Mouse (Mus musculus): Measurements from ENCODE around the gene Tubb3. TPM values are rescaled to one million over a fixed set of nuclear protein-coding genes. Genes with fewer than 3 reads are reported as not detected.
"Not testable (repeated sequence)": the region's sequence is repeated elsewhere in the genome, so short reads cannot be mapped to it uniquely, and the experiment has no call there.

The Tubb3 gene
- polyA plus RNA-seq, 1 experiment, result 668 TPM

DNA sequence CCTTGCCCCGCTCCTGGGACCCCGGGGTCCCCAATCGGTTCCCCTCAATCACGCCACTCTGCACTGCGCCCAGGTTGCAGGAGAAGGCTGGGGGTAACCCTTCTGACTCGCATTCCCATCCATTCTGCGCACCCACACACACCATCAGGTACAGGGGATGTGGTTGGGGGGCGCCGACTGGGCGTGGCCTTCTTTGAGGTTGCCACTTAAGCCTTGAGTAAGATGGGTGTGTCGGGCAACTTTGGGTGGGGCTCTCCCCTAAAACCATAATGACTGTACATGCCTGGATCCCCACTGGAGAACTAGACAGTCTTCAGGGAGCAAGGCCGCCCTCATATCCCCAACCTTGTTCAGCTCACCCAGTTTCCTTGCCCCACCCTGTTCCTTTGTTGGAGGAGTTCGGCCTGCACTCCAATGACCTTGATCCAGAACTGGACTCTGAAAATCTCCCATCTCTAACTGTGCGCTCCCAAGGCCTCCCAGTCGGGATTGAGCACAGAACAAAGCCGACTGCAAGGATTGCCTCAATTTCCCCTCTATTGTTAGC, 630 bp downstream of the Tubb3 start:
- no peak for DNase-seq (ENCODE audit: extremely low spot score in 1 of 2, low spot score in 1 of 2)

DNA sequence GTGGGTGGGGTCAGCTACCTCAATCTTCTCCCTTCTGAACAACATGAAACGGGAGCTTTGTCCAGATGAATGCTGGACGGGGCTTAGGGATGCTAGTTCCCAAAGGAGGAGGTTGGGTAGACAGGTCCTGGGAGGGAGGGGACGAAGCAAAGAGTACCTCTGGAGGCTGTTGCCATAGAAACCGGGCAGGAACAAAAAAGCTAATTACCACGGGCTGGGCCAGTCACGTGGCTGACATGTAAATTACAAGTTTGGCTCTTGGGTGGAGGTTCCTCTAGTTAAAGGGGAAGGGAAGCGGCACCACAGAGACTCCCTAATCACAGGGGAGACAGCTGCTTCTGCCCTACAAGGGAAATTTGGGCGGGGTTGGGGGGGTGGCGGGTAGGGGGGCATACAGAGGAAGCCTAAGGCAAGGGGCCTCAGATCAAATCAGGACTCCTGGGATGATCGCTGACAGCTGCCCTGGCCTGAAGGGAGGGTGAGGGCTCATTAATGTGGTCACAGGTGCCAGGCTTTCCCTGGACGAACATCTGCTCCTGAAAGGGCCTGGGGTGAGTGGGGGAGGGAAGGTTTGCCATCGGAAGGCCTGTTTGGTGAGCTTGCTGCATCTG, 1.4 kb downstream of the Tubb3 start:
- DNase-seq (ENCODE audit: extremely low spot score in 1 of 2, low spot score in 1 of 2), result peak; percentile 86 to 90

DNA sequence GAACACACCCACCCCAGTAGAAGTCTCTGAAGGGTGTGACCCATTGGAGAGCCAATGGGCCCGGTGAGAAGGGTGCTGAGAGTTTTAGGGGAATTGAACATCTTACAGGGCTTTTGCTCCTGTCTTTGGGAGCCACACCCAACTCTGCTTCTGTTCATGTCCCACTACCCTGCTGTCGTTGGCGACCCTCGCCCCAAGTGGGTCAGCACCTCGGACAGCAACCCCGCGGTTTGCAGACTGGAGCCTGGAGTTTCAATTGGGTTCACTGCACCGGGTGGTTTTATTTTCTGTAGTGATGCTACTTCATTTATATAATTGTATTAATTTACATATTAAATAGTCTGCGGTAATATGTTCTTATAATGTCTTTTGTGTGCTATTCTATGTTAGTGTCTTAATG, 3.0 kb downstream of the Tubb3 start:
- DNase-seq (ENCODE audit: extremely low spot score in 1 of 2, low spot score in 1 of 2), result no peak

DNA sequence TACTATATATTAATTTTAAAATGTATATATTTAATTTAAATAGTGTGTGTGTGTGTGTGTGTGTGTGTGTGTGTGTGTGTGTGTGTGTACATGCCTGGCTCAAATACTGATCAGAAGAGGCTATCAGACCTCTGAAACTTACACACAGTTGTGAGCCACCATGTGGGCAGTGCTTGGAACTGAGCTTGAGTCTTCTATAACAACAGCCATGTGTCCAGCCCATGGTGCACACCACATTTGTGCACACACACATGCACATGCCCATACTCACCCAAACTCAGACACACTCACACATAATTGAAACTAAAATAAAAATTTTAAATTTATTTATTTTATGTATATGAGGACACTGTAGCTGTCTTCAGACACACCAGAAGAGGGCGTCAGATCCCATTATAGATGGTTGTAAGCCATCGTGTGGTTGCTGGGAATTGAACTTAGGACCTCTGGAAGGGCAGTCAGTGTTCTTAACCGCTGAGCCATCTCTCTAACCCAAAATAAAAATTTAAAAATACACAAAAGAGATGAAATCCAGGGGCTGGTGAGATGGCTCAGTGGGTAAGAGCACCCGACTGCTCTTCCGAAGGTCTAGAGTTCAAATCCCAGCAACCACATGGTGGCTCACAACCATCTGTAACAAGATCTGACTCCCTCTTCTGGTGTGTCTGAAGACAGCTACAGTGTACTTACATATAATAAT, 3.9 kb downstream of the Tubb3 start:
- DNase-seq (ENCODE audit: extremely low spot score in 1 of 2, low spot score in 1 of 2), result not testable (repeated sequence)

DNA sequence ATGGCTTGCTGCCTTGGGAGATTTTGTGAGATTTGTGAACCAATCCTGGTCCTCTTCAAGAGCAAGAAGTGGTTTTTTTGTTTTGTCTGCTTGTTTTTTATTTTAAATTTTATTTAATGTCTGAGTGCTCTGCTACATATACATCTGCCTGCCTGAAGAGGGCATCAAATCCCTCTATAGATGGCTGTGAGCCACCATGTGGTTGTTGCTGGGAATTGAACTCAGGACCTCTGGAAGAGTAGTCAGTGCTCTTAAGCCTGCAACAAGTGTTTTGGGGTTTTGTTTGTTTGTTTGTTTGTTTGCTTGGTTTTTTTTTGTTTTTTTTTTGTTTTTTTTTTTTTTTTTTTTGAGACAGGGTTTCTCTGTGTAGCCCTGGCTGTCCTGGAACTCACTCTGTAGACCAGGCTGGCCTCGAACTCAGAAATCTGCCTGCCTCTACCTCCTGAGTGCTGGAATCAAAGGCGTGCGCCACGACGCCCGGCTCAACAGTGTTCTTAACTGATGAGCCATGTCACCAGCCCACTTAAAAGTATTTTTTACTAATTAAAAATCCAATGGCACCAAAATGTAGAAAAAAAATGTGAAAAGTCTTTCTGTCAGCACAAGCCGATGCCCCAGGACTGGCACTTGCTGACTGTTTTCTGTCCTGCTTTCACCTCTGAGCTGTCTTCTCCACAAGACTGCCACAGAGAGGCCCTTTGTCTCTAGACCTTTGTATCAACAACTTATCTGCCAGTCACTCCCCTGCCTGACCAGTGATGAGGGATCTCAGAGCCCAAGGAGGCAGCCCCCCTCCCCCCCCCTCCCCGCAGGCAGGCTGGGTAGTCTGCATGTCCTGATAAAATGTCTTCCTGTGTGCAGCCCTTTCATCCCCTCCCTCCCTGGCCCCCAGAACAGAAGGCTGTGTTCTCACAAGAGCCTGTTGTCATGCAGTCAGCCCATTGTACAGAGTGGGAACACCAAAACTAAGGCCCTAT, 5.0 kb downstream of the Tubb3 start:
- DNase-seq (ENCODE audit: extremely low spot score in 1 of 2, low spot score in 1 of 2), result no peak

DNA sequence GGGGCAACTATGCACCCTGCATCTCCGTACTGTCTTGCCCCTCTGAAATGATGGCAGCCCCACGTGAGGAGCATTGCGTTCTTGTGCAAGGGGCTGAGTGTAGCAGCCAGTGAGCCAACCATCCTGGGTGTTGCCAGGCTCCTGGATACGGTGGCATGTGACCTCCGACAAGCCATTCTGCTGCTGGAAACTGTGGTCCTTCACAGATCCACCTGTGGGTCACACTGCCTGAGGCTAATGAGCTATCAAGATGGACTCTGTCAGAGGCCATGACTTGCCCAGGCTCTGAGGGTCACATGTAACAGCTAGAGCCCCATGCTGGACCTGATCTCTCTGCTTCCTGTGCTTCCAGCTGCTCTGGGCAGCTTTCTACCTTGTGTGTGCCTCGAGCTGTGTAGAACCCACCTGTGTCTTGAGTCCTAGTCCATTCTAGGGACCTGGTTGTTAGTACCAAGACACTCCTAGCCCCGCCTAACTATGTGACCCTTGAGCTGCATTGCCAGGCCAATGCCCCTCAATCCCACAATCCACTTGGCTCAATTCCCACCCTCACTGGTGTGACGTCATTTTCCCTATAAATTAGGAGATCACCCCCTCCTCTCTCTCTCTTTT, 5.8 kb downstream of the Tubb3 start:
- no peak for DNase-seq (ENCODE audit: extremely low spot score in 1 of 2, low spot score in 1 of 2)

DNA sequence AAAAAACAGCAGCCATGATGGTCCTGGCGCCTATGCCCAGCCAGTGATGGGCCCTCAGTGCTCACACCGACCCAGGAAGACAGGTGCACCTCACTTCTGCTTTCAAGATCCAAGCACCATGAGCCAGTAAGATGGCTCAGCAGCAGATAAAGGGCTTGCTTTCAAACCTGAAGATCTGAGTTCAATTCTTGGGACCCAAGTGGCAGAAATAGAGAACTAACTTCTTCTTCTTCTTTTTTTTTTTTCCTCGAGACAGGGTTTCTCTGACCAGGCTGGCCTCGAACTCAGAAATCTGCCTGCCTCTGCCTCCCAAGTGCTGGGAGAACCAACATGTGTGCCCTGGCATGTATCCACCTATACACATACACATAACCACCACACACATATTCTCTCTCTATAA, 8.5 kb downstream of the Tubb3 start:
- no peak for DNase-seq (ENCODE audit: extremely low spot score in 1 of 2, low spot score in 1 of 2)

DNA sequence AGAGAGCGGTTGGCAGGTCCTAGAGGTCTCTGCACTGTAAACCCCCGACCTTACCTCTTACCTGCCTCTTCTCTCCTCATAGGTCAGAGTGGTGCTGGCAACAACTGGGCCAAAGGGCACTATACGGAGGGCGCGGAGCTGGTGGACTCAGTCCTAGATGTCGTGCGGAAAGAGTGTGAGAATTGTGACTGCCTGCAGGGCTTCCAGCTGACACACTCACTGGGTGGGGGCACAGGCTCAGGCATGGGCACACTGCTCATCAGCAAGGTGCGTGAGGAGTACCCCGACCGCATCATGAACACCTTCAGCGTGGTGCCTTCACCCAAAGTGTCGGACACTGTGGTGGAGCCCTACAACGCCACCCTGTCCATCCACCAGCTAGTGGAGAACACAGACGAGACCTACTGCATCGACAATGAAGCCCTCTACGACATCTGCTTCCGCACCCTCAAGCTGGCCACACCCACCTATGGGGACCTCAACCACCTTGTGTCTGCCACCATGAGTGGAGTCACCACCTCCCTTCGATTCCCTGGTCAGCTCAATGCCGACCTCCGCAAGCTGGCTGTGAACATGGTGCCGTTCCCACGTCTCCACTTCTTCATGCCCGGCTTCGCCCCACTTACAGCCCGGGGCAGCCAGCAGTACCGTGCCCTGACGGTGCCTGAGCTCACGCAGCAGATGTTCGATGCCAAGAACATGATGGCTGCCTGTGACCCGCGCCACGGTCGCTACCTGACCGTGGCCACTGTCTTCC, 9.5 kb downstream of the Tubb3 start:
- no peak for DNase-seq (ENCODE audit: extremely low spot score in 1 of 2, low spot score in 1 of 2)

DNA sequence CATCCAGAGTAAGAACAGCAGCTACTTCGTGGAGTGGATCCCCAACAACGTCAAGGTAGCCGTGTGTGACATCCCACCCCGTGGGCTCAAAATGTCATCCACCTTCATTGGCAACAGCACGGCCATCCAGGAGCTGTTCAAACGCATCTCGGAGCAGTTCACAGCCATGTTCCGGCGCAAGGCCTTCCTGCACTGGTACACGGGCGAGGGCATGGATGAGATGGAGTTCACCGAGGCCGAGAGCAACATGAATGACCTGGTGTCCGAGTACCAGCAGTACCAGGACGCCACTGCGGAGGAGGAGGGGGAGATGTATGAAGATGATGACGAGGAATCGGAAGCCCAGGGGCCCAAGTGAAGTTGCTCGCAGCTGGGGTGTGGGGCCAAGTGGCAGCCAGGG, 10.1 kb downstream of the Tubb3 start:
- no peak for DNase-seq (ENCODE audit: extremely low spot score in 1 of 2, low spot score in 1 of 2)

DNA sequence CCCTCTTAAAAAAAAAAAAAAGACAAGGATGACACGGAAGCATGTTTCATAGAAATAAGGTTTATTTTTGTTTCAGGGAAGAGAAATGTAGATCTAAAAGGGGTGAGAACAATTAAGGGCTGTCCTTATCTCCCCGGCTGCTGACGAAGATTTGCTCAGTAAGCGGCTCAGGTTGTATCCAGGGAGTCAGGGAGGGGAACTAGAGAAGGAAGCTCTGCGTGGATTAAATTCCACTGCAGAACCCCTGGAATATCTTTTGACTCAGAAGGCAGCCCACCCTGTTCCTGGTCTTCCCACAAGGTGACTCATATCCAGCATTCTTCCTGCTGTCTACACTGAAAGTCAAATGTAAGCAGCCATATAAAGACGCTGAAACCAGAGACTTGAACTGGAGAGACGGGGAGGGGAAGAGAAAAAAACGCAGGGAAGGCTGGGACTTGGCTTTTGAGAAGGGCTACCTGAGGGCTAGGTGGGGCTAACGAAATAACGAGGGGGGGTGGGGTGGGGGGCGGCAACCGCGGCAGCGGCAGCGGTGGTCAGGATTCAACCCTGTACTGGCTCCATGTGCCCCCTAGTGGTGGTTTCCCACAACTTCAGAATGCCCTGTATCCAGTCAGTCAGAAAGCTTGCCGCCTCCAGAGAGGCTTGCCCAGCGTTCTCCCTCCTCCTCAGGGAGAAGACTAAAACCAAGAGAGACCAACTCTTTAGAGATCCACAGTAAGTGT, 11.0 kb downstream of the Tubb3 start:
- DNase-seq (ENCODE audit: extremely low spot score in 1 of 2, low spot score in 1 of 2), result peak; percentile 74 to 92

DNA sequence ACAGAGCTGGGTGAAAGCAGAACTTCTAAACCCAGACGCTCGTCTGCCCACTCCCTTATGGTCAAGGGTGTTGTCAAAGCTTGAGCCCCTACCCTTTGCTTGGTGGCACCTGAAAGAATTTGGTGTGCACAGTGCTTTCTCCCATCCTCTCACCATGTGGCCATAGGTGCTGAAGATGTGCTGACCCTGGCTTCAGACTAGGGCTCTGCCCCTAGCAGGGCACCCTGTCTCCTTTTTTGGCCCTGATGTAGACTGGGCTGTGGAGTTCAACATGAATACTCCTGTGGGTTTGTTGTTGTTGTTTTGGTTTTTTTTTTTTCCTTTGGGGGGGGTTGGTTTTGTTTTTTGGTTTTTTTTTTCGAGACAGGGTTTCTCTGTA, 11.5 kb downstream of the Tubb3 start:
- DNase-seq (ENCODE audit: extremely low spot score in 1 of 2, low spot score in 1 of 2), result no peak

DNA sequence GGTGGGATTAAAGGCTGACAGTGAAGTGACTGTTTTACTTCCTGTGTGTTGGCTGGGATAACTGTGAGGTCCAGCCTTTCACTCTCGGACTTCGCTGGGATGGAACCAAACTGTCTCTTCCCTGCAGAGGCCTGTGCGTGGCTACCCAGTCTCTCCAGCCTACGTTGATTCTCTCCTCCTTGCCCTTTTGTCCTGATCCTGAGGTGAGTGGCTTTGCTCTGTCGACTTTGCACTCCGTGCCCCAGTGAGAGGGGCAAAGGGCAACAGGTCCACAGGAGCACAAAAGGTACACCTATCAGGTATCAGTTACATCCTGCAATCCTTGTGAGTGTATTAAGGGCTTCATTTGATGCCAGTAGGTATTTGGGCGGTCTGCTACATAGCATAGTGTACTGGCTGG, 12.2 kb downstream of the Tubb3 start, which contains the start of gene Def8:
Gene Def8 (plus strand): TSS at position 87 of the 400 bp plus-strand sequence.
- DNase-seq (ENCODE audit: extremely low spot score in 1 of 2, low spot score in 1 of 2), result no peak

DNA sequence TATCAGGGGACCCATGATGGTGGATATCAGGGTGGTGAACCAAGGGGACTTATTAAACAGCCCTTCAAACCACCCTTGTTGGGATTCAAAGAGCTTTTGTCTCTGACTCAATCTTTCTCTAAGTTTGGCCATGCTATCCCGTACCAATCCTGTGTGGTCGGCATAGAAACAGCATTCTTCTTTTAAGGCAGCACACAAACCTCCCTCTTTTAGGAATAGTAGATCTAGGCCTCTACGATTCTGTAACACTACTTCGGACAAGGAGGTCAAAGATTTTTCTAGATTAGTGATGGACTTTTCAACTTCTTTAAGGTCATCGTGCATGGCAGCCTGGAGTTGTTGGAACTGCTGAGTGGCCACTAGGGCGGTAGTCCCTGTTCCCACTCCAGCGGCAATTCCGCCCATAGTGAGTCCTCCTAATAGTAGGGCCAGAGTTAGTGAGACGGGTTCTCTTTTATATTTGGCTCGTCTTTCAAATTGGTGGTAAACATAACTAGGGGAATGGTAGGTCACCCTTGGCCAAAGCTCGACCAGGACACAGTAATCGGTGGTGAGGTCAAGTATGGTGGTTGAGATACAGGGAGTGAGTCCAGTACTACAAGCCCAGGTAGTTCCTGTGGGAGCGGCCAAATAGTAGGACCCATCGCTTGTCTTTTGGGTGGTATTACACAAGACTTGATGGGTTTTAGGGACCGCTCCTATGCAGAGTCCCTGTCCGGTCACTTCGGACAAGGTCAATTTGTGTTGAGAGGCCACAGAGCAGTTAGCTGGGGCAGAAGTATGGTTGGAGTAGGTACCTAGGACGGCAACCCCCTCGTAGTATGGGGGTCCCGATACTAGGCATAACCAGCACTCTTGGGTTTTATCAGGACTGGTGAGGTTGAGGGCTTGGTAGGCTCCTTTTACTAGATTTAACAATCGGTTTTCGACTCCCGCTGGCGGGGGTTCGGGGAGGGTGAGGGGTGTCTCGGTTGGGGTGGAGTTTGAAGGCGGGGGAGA, 15.6 kb downstream of the Tubb3 start:
- DNase-seq (ENCODE audit: extremely low spot score in 1 of 2, low spot score in 1 of 2), result no peak

DNA sequence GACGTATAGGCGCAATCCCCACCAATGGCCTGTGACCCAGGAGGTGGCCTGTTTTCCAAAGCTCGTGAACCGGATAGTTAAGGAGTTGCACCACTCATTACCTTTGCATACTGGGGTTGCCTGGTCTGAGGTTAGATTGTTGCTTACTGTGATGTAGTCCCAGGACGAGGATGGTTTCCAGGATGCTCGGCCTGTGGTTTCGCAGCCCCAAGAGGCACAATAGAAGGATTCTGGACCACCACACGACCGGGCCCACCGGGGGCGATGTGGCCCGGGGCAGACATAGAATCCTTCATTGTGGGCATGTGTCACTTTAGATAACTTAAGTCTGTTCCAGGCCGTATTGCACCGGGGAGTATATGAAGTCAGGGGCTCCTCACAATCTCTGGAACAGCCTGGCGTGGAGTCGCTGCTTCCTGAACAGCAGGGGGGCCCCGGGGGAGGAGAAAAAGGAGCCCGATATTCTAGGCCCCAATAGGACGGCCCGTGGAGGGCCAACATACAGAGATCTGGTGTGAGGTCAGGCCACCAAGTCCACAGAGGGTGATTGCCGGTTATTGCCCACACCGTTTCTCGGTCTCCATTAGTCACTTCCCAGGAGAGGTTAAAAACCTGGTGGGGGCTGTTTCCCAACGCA, 16.5 kb downstream of the Tubb3 start:
- DNase-seq (ENCODE audit: extremely low spot score in 1 of 2, low spot score in 1 of 2), result no peak

DNA sequence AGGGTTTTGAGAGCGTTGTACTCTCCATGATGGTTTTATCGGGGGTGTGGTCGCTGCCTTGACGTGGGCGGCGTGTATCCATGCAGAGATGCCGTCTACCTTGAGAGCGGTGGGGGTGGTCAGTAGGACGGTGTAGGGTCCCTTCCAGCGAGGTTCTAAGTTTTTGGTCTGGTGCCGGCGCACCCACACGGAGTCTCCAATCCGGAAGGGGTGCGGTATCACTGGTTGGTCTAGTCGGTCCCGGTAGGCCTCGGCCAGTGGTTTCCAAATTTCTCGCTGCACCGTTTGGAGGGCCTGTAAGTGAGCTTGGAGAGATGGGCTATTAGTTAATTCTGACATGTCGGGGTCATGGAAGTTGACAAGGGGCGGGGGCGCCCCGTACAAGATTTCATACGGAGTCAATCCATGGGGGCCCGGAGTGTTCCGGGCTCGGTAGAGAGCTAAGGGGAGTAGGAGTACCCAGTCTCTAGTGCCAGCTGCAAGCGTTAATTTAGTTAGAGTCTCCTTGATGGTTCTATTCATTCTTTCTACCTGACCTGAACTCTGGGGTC, 17.2 kb downstream of the Tubb3 start:
- no peak for DNase-seq (ENCODE audit: extremely low spot score in 1 of 2, low spot score in 1 of 2)

DNA sequence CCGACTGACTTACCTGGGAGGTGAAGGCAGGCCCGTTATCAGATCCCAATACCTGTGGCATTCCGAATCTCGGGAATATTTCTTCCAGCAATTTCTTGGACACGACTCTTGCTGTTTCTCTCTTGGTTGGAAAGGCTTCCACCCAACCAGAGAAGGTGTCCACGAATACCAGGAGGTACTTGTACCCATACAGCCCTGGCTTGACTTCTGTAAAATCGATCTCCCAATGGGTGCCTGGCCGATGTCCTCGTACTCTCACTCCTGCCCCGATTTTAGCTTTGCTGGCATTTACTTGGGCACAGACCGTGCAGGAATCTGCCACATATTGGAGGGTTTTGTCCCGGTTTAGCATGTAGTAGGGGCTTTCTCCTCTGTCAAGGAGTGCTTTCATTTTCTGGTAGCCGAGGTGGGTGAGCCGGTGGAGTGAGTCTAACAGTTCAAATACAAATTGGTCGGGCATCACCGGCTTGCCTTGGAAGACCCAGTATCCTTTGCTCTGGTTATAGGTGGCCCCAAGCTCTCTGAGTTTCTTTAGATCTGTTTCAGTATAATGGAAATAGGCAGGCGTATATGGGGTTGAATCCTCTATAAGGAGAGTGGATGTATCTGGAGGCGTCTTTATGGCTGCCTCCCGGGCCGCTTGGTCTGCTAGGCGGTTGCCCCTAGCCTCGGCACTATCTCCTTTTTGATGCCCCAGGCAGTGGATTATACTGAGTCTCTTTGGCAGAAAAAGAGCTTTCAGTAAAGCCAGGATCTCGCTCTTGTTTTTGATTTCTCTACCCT, 17.9 kb downstream of the Tubb3 start:
- no peak for DNase-seq (ENCODE audit: extremely low spot score in 1 of 2, low spot score in 1 of 2)

DNA sequence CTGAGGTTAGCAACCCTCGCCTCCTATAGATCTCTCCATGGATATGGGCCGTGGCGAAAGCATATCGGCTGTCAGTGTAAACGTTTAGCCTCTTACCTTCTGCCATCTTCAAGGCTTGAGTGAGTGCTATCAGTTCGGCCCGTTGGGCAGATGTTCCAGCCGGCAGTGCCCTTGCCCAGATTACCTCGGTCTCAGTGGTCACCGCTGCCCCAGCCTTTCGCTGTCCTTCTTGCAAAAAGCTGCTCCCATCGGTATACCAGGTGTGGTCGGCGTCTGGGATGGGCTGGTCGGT, 18.4 kb downstream of the Tubb3 start:
- not testable (repeated sequence) for DNase-seq (ENCODE audit: extremely low spot score in 1 of 2, low spot score in 1 of 2)

Measured in frontal cortex, adult 2 months (tissue).